In the genomic region with DNA sequence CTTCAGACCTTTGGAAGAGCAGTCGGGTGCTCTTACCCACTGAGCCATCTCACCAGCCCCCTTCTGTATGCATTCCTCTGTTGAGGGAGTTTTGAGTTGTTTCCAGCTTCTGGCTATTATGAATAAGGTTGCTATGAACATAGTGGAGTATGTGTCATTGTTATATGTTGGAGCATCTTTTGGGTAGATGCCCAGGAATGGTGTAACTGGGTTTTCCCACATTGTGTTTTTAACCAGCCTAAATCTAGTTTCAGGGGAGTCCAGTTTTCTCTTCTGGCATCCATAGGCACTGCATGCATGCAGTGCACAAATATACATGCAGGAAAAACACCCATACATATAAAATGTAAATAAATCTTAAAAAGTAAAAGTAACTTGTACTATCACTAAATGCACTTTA, we compare ENCODE assay signal across 21 mouse cellular contexts.
A peak's percentile ranks its signal among the peaks of the same experiment; 100 is the strongest.
DNase-seq lines count a peak whose midpoint lies in the region; ATAC-seq lines count a peak whose summit lies in the region.
"Had no signal": no experiment of that assay in that cellular context is flagged by ENCODE, and none has a peak within 500 bp of the region (broad histone marks: within the 10 kb centered on the region; RNA-seq: fewer than 3 reads in every experiment).

No protein-coding gene starts in this region.

- DNase-seq in frontal cortex, adult 2 months (ENCODE audit: extremely low spot score in 1 of 2, low spot score in 1 of 2): peak; percentile 12 to 68
- DNase-seq in frontal cortex, postnatal 10 days (ENCODE audit: low spot score in 2 of 2): no peak
- DNase-seq in left cerebral cortex, adult 11 months (ENCODE audit: low spot score): peak; percentile 1
- no peak for DNase-seq in left cerebral cortex, postnatal 4 days
- DNase-seq in Muller cell, postnatal 12 days (ENCODE audit: inconsistent ontology term): peak; percentile 5
- peak; percentile 16 to 24 for DNase-seq in right cerebral cortex, postnatal 10 days (ENCODE audit: low spot score in 2 of 2)
- DNase-seq: adrenal gland, postnatal 14 days; cerebellum, adult 11-12 months; cerebellum, adult 9-11 months; gastrocnemius, postnatal 10 days; heart, postnatal 14 days; kidney, adult 18-20 months; kidney, postnatal 25 days; liver, embryonic 13.5 days; lung, adult 18-20 months; lung, postnatal 4 days; thymus, postnatal 4 days had no signal

- ATAC-seq in inflammation-experienced regulatory T-cells, adult 6 months: no peak
- ATAC-seq: forebrain, embryonic 16.5 days; lung, postnatal 0 days; Patski had no signal

- intact Hi-C loops in left cerebral cortex, postnatal 4 days (cut with DNase I): no loop called here

Comparison
In these comparisons a context has a peak if more than half of its experiments do, and no peak if none do; other contexts are left out.
1. DNase-seq: peak in frontal cortex, adult 2 months (2 of 2), left cerebral cortex, adult 11 months (single experiment), Muller cell, postnatal 12 days (single experiment) and right cerebral cortex, postnatal 10 days (2 of 2); none in frontal cortex, postnatal 10 days (0 of 2) and left cerebral cortex, postnatal 4 days (single experiment).